Mouse (Mus musculus) stomach, embryonic 15.5 days (tissue): Measurements from ENCODE around the gene Klhl12. TPM values are rescaled to one million over a fixed set of nuclear protein-coding genes. Genes with fewer than 3 reads are reported as not detected.

Source experiments
- polyA plus RNA-seq: library from polyadenylated mRNA; unstranded; fragments of >200 nt; fragmentation: Nextera tagmentation; extraction: Ambion mirVana; gene quantifications from 2 replicates; pipeline ENCODE4 v1.2.1, GENCODE M21; 2015

Gene Klhl12
- polyA plus RNA-seq, 1 experiment from 2014 or later = 24.0 TPM

Other genes with a start within 250 kb of the Klhl12 start
- gene Adora1, start 220.1 kb upstream of the Klhl12 start, polyA plus RNA-seq = 11.8 and 13.8 TPM in 2 replicates
- 1.3 and 4.3 TPM in 2 replicates for gene Myog, start 165.5 kb upstream of the Klhl12 start, polyA plus RNA-seq
- gene Ppfia4, start 122.6 kb upstream of the Klhl12 start, polyA plus RNA-seq = 5.8 and 6.1 TPM in 2 replicates
- gene Tmem183a, start 93.6 kb upstream of the Klhl12 start, polyA plus RNA-seq = 85.8 and 90.6 TPM in 2 replicates
- not detected in 2 replicates for gene 4933406M09Rik, start 69.6 kb upstream of the Klhl12 start, polyA plus RNA-seq
- 38.5 and 40.1 TPM in 2 replicates for gene Cyb5r1, start 50.0 kb upstream of the Klhl12 start, polyA plus RNA-seq
- 82.5 and 93.6 TPM in 2 replicates for gene Adipor1, start 40.2 kb upstream of the Klhl12 start, polyA plus RNA-seq
- gene Rabif, start 39.1 kb downstream of the Klhl12 start, polyA plus RNA-seq = 37.2 and 42.7 TPM in 2 replicates
- not detected in 2 replicates for gene Mgat4e, start 94.2 kb downstream of the Klhl12 start, polyA plus RNA-seq
- 53.2 and 54.5 TPM in 2 replicates for gene Kdm5b, start 104.6 kb downstream of the Klhl12 start, polyA plus RNA-seq
- gene Syt2, start 191.1 kb downstream of the Klhl12 start, polyA plus RNA-seq = 1.8 and 2.8 TPM in 2 replicates